Mouse (Mus musculus) liver, embryonic 12.5 days (tissue): ENCODE results near the gene Slc10a4. TPM values are rescaled to one million over a fixed set of nuclear protein-coding genes. Genes with fewer than 3 reads are reported as not detected.
"Not testable (repeated sequence)": the region's sequence is repeated elsewhere in the genome, so short reads cannot be mapped to it uniquely, and the experiment has no call there.

Experiments
- ATAC-seq: fragments of 200-750 bp; cut with Nextera tagmentation; 2 replicates; pipeline ENCODE4 v1.8.0; 2017; ENCODE audit warnings: moderate number of reproducible peaks, mild to moderate bottlenecking, moderate library complexity
- H3K27ac ChIP-seq: fragments of 300-500 bp; sonication (generic); 2 replicates; pipeline ENCODE4 v1.5.1; 2016; ENCODE audit warnings: mild to moderate bottlenecking
- H3K27me3 ChIP-seq: fragments of 300-500 bp; sonication (generic); replicated peaks from 2 replicates; pipeline ENCODE4 v1.6.1; 2016; ENCODE audit warnings: mild to moderate bottlenecking, moderate library complexity
- H3K36me3 ChIP-seq: fragments of 300-500 bp; sonication (generic); 2 replicates; pipeline ENCODE4 v1.6.1; 2016; ENCODE audit warnings: mild to moderate bottlenecking, moderate library complexity
- H3K4me1 ChIP-seq: fragments of 300-500 bp; sonication (generic); 2 replicates; pipeline ENCODE4 v1.6.1; 2016
- H3K4me2 ChIP-seq: fragments of 300-500 bp; sonication (generic); 2 replicates; pipeline ENCODE4 v1.6.1; 2016; ENCODE audit warnings: mild to moderate bottlenecking, moderate library complexity
- H3K4me3 ChIP-seq: fragments of 300-500 bp; sonication (generic); 2 replicates; pipeline ENCODE4 v1.5.1; 2016; ENCODE audit warnings: mild to moderate bottlenecking, moderate library complexity
- H3K9ac ChIP-seq: fragments of 300-500 bp; sonication (generic); 2 replicates; pipeline ENCODE4 v1.6.1; 2016; ENCODE audit warnings: mild to moderate bottlenecking, moderate library complexity
- H3K9me3 ChIP-seq: fragments of 300-500 bp; sonication (generic); replicated peaks from 2 replicates; pipeline ENCODE4 v1.6.1; 2016; ENCODE audit warnings: mild to moderate bottlenecking, moderate library complexity
- WGBS: fragments of 180-500 bp; shearing (Covaris S2); methylation state at CpG from one replicate; pipeline ENCODE4 v1.1.7; 2016; ENCODE audit not compliant: insufficient replicate concordance; 5-methylcytosine and 5-hydroxymethylcytosine counted together
- polyA plus RNA-seq: library from polyadenylated mRNA; unstranded; fragments of >200 nt; fragmentation: Nextera tagmentation; extraction: Ambion mirVana; gene quantifications from 2 replicates; pipeline ENCODE4 v1.2.1, GENCODE M21; 2016

Gene Slc10a4
- polyA plus RNA-seq, 1 experiment from 2014 or later = 0.18 TPM

DNA sequence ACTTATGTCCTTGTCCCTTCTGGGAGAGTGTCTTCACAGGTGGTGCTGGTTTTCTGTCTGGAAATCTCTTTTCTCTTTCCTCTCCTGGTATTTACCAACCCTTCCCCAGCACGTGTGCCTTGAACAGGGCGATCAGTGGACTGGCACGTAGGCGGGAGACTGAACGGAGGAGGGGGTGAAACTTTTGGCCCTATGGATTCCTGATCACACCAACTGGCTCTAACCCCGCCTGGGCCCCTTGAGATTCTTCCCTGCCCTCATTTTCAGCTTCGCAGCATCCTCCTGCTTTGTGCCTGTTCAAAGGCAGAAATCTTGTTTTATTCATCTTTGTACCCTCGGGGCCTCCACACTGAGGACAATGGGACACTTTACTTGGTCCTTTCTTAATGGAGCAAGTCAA lies 12.3 kb upstream of the Slc10a4 start:
- 73% methylated on average over 8 of the region's 8 CpGs for WGBS
- Histone ChIP-seq H3K4me2 (no peak overlapping the region), H3K9ac (no peak overlapping the region), H3K27me3 (no peaks in the 10 kb centered on the region), H3K36me3 (no peaks in the 10 kb centered on the region), H3K9me3 (no peaks in the 10 kb centered on the region), H3K4me3 (no peak overlapping the region), H3K27ac (no peak overlapping the region), H3K4me1 (no peaks in the 10 kb centered on the region)
- ATAC-seq = no peak

DNA sequence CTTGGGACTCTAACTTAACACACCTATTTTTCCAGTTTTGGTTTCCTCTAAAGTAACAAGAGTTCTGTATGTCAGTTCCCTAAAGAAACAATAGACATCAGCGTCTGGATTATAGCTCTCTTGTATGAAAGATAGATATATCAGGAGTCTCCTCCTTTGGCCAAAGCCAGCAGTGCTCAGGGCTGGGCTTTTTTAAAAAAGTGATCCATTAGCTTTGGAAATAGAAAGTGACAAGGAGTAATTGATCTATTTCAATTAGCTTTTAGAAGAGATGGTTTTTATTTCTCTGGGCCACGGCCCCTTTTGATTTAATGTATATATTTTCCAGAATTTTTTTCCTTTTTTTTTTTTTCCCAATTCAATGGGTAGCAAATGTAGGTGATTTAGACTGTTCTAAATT lies 11.8 kb upstream of the Slc10a4 start:
- H3K36me3 ChIP-seq = no peaks in the 10 kb centered on the region
- 67% methylated on average over 2 of the region's 2 CpGs for whole genome bisulfite sequencing

DNA sequence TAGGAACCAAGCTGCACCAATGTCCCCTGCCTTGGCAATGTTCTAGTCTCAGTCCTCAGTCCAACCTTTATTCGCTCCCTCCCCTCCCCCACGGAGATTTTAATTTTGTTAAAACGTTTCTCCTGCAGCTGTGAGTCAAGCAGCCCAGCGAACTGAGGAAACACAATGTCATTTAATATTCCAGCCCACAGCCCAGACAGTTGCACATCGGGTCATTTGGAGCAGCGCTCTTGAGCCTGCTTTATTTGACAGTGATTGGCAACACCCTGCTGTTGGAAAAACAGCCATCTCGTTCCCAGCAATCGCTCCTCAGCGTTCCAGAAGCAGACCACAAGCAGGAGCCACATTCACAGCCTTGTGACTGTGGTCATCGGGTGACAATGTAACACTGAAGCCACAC lies 11.3 kb upstream of the Slc10a4 start:
- no peaks in the 10 kb centered on the region for H3K27me3 ChIP-seq
- H3K27ac ChIP-seq = no peak overlapping the region
- ATAC-seq = no peak
- H3K4me2 ChIP-seq = no peak overlapping the region
- no peaks in the 10 kb centered on the region for H3K36me3 ChIP-seq
- H3K9ac ChIP-seq = no peak overlapping the region
- H3K4me3 ChIP-seq = no peak overlapping the region
- no peaks in the 10 kb centered on the region for H3K9me3 ChIP-seq
- H3K4me1 ChIP-seq = no peaks in the 10 kb centered on the region
- WGBS = 51% methylated on average over 10 of the region's 10 CpGs

More for the DNA sequence above, 11.8 kb upstream of the Slc10a4 start:
- Histone ChIP-seq H3K27ac (no peak overlapping the region), H3K9ac (no peak overlapping the region), H3K4me1 (no peaks in the 10 kb centered on the region), H3K9me3 (no peaks in the 10 kb centered on the region), H3K27me3 (no peaks in the 10 kb centered on the region), H3K4me2 (no peak overlapping the region), H3K4me3 (no peak overlapping the region)
- no peak for ATAC-seq

DNA sequence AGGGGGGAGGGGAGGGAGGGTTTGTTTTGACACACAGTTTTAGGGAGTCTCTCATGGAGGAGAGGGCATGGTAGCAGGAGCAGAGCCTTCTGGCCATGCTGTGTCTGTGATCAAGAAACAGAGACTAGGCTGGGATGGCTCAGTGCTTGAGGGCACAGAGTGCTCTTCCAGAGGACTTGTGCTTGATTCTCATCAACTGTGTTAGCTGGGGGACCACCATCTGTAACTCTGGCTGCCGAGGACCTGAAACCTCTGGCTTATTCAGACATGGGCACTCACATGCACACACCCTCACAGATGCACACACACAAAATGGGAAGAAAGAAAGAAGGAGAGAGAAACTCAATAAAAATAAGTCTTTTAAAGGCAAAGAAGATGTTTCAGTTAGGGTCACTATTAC lies 8.1 kb upstream of the Slc10a4 start:
- WGBS = 61% methylated on average over 1 of the region's 1 CpGs
- H3K36me3 ChIP-seq, H3K4me2 ChIP-seq, H3K27me3 ChIP-seq, H3K9me3 ChIP-seq, H3K4me3 ChIP-seq, H3K9ac ChIP-seq, ATAC-seq, H3K4me1 ChIP-seq, H3K27ac ChIP-seq: not testable (repeated sequence)

DNA sequence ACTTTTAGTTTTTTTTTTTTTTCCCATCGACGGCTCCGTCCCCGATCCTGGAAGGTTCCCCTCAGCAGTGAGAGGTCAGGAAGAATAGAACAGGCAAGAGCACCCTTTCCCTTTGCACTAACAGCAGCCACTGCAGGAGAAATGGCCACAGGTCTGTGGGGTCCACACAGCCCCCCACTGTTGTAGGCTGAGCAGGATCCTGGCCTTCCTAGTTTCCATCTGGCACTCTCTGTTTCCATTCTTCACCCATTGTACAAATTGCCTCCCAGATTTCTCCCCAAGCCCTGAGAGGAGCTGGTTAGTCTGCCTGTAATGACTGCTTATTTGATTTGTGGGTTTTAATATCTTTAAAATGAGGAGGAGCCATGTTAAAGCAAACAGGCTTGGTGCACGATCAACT lies 2.6 kb upstream of the Slc10a4 start:
- WGBS = 80% methylated on average over 5 of the region's 5 CpGs
- no peak overlapping the region for H3K9ac ChIP-seq
- H3K4me1 ChIP-seq = 0 out of 2 replicates have a peak, but pooled peaks cover 9% of the 10 kb centered on the region
- no peak overlapping the region for H3K27ac ChIP-seq
- no peak overlapping the region for H3K4me2 ChIP-seq
- ATAC-seq = no peak
- peaks cover 55% of the 10 kb centered on the region for H3K27me3 ChIP-seq
- no peaks in the 10 kb centered on the region for H3K9me3 ChIP-seq
- no peak overlapping the region for H3K4me3 ChIP-seq
- no peaks in the 10 kb centered on the region for H3K36me3 ChIP-seq

DNA sequence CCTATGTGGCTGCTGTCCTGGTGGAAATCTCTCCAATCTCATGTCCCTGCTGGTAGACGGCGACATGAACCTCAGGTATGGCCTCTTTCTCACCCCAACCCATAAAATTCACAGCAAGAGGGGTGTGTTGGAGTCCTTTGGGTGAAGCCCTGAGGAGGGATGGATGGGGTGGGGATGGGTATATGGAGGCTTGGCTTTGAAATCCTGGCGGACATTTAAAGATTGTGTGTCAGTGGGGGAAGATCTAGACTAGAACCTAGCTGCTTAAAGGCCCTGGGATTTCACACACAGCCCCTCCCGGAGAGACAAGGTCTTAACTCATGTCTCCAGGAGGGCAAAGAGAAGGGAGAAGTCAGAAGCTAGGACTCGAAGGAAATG lies 888 bp downstream of the Slc10a4 start:
- peaks cover 67% of the 10 kb centered on the region for H3K27me3 ChIP-seq
- WGBS = 34% methylated on average over 5 of the region's 5 CpGs
- no peak overlapping the region for H3K4me3 ChIP-seq
- no peaks in the 10 kb centered on the region for H3K9me3 ChIP-seq
- H3K4me1 ChIP-seq = 0 out of 2 replicates have a peak, but pooled peaks cover 9% of the 10 kb centered on the region
- H3K9ac ChIP-seq = no peak overlapping the region
- H3K27ac ChIP-seq = no peak overlapping the region
- H3K4me2 ChIP-seq = no peak overlapping the region
- ATAC-seq = no peak
- no peaks in the 10 kb centered on the region for H3K36me3 ChIP-seq

DNA sequence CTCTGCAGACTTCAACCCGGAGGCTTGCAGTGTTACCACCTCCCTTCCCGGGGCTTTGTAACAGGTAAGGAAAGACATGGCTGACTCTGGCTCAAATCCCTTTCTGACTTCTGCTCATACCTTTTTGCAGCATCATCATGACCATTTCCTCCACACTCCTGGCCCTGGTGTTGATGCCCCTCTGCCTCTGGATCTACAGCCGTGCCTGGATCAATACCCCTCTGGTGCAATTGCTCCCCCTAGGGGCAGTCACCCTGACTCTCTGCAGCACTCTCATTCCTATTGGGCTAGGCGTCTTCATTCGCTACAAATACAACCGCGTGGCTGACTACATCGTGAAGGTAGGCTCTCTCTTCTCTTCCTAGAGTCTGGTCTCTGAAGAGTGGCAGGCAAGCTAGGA lies 1.5 kb downstream of the Slc10a4 start:
- ATAC-seq, H3K4me2 ChIP-seq, H3K9ac ChIP-seq, H3K4me3 ChIP-seq, H3K27ac ChIP-seq, H3K36me3 ChIP-seq, H3K9me3 ChIP-seq, H3K4me1 ChIP-seq: not testable (repeated sequence)
- peaks cover 74% of the 10 kb centered on the region for H3K27me3 ChIP-seq
- WGBS = 24% methylated on average over 8 of the region's 8 CpGs

DNA sequence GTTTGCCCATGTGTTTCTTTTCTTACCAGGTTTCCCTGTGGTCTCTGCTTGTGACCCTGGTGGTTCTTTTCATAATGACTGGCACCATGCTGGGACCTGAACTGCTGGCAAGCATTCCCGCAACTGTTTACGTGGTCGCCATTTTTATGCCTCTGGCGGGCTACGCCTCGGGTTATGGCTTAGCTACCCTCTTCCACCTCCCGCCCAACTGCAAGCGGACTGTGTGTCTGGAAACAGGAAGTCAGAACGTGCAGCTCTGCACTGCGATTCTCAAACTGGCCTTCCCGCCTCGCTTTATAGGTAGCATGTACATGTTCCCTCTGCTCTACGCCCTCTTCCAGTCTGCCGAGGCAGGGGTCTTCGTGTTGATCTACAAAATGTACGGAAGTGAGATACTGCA lies 5.1 kb downstream of the Slc10a4 start:
- not testable (repeated sequence) for H3K9me3 ChIP-seq, H3K9ac ChIP-seq, H3K4me3 ChIP-seq, H3K36me3 ChIP-seq, H3K4me1 ChIP-seq, H3K27ac ChIP-seq, ATAC-seq, H3K4me2 ChIP-seq
- WGBS = 71% methylated on average over 15 of the region's 16 CpGs
- H3K27me3 ChIP-seq = peaks cover 75% of the 10 kb centered on the region

DNA sequence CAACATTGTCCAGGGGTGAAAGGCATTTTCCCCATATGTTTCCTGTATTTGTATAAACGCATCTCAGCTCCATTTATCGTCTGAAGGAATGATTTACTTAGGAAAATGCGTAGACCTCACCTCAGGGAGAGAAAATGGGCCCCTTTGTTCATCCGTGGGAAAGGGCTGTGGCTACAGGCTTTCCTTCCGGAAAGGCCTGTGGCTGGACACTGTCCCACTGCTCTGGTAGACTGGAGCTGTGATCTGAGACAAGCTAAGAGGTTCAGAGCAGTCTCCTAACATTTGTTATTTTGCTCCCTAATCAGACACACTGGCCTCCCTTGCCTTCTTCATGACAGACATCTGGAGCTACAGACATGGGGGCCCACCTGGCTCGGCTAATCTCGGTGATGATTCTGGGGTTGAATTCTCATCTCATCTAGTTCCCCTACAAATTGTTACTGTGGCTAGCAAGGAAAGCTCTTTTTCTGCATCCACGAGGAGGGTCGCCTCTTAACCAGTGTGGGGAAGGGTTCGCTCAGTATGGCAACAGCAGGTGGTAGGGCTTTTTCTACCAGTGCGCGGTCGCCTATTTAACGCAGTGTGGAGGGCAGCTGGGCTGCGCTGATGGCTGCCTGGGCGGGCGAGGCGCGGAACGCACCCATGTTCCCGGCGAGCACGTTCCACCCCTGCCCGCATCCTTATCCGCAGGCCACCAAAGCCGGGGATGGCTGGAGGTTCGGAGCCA lies 6.4 kb downstream of the Slc10a4 start:
- peaks cover 69% of the 10 kb centered on the region for H3K27me3 ChIP-seq
- not testable (repeated sequence) for H3K27ac ChIP-seq, H3K4me3 ChIP-seq, H3K36me3 ChIP-seq, H3K9ac ChIP-seq, H3K9me3 ChIP-seq, H3K4me1 ChIP-seq
- WGBS = 22% methylated on average over 23 of the region's 27 CpGs
- peak overlapping the region; percentile 62 for H3K4me2 ChIP-seq
- 0 out of 2 replicates have a peak, but pooled peaks have one; percentile 21 for ATAC-seq

DNA sequence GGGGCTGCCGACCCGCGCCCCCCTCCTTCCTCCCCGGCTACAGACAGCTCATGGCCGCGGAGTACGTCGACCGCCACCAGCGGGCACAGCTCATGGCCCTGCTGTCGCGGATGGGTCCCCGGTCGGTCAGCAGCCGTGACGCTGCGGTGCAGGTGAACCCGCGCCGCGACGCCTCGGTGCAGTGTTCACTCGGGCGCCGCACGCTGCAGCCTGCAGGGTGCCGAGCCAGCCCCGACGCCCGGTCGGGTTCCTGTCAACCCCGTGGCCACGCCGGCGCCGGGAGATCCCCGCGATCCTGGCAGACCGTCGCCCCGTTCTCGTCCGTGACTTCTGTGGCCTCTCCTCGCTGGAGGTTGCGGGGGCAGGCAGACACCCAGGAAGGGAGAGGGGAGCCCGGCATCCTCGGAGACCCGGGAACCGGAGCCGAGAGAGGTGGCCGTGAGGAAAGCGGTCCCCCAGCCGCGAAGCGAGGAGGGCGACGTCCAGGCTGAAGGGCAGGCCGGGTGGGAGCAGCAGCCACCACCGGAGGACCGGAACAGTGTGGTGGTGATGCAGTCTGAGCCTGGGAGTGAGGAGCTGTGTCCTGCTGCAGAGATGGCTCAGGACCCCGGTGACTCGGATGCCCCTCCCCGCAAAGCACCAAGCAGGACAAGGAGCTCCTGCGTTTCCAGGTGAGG lies 7.1 kb downstream of the Slc10a4 start:
- ATAC-seq = 0 out of 2 replicates have a peak, but pooled peaks have one; percentile 24
- H3K9ac ChIP-seq, H3K27ac ChIP-seq, H3K4me1 ChIP-seq, H3K9me3 ChIP-seq, H3K36me3 ChIP-seq: not testable (repeated sequence)
- Histone ChIP-seq H3K4me3 (peak overlapping the region; percentile 41), H3K27me3 (peaks cover 62% of the 10 kb centered on the region), H3K4me2 (peak overlapping the region; percentile 62)
- 5% methylated on average over 51 of the region's 65 CpGs for WGBS

DNA sequence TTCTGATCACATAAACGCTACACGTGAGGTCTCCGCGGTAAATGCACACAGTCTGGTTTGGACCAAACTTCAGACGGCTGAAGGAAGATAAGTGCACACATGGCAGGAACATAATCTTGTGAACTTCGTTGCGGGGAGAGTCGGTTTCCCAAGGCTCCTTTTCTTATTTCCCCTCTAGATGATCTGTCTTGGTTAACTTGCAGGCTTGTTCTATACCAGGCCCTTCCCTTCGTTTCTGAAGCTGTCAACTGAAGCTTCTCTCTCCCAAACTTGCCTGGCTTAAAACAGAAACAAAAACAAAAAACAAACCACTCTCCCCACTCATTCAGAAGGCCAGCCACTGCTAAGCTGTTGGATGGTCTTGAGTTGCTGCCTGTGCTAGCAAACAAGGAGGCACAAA lies 8.1 kb downstream of the Slc10a4 start:
- H3K4me1 ChIP-seq = no peaks in the 10 kb centered on the region
- no peaks in the 10 kb centered on the region for H3K36me3 ChIP-seq
- no peak for ATAC-seq
- no peak overlapping the region for H3K27ac ChIP-seq
- H3K4me3 ChIP-seq = no peak overlapping the region
- H3K4me2 ChIP-seq = no peak overlapping the region
- WGBS = 51% methylated on average over 9 of the region's 9 CpGs
- no peak overlapping the region for H3K9ac ChIP-seq
- peaks cover 57% of the 10 kb centered on the region for H3K27me3 ChIP-seq
- no peaks in the 10 kb centered on the region for H3K9me3 ChIP-seq

DNA sequence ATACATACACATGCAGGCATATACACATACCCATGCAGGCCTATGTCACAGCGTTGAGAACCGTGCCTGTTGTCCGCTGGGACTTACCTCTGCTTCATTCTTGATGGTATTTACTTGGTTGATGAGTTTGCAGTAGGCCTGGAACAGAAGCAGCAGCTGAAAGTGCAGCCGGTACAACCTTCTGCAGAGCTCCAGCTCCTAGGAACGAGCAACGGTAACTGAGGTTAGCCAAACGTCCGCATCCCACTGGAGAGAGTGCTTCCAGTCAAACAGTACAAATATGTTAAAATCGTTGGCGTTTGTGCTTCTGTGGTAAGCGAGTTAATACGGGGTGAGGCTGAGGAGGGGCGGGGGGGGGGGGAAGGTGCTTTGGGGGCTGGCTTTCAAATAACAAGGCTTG lies 17.1 kb downstream of the Slc10a4 start:
- H3K9me3 ChIP-seq = no peaks in the 10 kb centered on the region
- no peak overlapping the region for H3K4me3 ChIP-seq
- H3K9ac ChIP-seq = no peak overlapping the region
- H3K27me3 ChIP-seq = no peaks in the 10 kb centered on the region
- H3K4me1 ChIP-seq = no peaks in the 10 kb centered on the region
- no peak for ATAC-seq
- H3K36me3 ChIP-seq = peaks cover 72% of the 10 kb centered on the region
- no peak overlapping the region for H3K27ac ChIP-seq
- WGBS = 91% methylated on average over 13 of the region's 13 CpGs
- no peak overlapping the region for H3K4me2 ChIP-seq
